Mouse (Mus musculus) intestine, postnatal 0 days (tissue): ENCODE data around the gene Polrmt. TPM values are rescaled to one million over a fixed set of nuclear protein-coding genes. Genes with fewer than 3 reads are reported as not detected.

Experiments used
- ATAC-seq: fragments of 200-750 bp; cut with Nextera tagmentation; 2 replicates; pipeline ENCODE4 v1.8.0; 2017; ENCODE audit warnings: mild to moderate bottlenecking, moderate TSS enrichment, moderate library complexity
- H3K27ac ChIP-seq: fragments of 300-500 bp; sonication (generic); 2 replicates; pipeline ENCODE4 v1.5.1; 2014; ENCODE audit warnings: mild to moderate bottlenecking, low read depth, low read length, moderate library complexity
- H3K27me3 ChIP-seq: fragments of 300-500 bp; sonication (generic); replicated peaks from 2 replicates; pipeline ENCODE4 v1.6.1; 2014; ENCODE audit warnings: low read length, mixed read lengths; ENCODE audit not compliant: control insufficient read depth, insufficient read depth
- H3K36me3 ChIP-seq: fragments of 300-500 bp; sonication (generic); 2 replicates; pipeline ENCODE4 v1.6.1; 2014; ENCODE audit warnings: mild to moderate bottlenecking, moderate library complexity; ENCODE audit not compliant: control insufficient read depth, insufficient read depth
- H3K4me1 ChIP-seq: fragments of 300-500 bp; sonication (generic); replicated peaks from 2 replicates; pipeline ENCODE4 v1.6.1; 2014; ENCODE audit warnings: antibody characterized with exemption, low read length, mixed read lengths; ENCODE audit not compliant: control insufficient read depth, insufficient read depth
- H3K4me2 ChIP-seq: fragments of 300-500 bp; sonication (generic); replicated peaks from 2 replicates; pipeline ENCODE4 v1.6.1; 2014; ENCODE audit warnings: low read depth, mild to moderate bottlenecking, moderate library complexity
- H3K4me3 ChIP-seq: fragments of 300-500 bp; sonication (generic); 2 replicates; pipeline ENCODE4 v1.5.1; 2014; ENCODE audit warnings: low read depth, low read length
- H3K9ac ChIP-seq: fragments of 300-500 bp; sonication (generic); 2 replicates; pipeline ENCODE4 v1.6.1; 2014; ENCODE audit warnings: mild to moderate bottlenecking, low read depth, low read length
- H3K9me3 ChIP-seq: fragments of 300-500 bp; sonication (generic); 2 replicates; pipeline ENCODE4 v1.6.1; 2016; ENCODE audit warnings: mixed run types; ENCODE audit not compliant: control insufficient read depth
- CTCF ChIP-seq: sonication (generic); IDR thresholded peaks from 2 replicates; pipeline ENCODE4 v1.5.1; 2016; ENCODE audit warnings: low read depth, mild to moderate bottlenecking, control low read depth, antibody characterized with exemption, moderate library complexity
- WGBS: fragments of 180-500 bp; shearing (Covaris S2); extraction: QIAGEN DNeasy Blood & Tissue Kit; methylation state at CpG from one replicate; pipeline ENCODE4 v1.1.7; 2014; 5-methylcytosine and 5-hydroxymethylcytosine counted together
- polyA plus RNA-seq: library from polyadenylated mRNA; unstranded; fragments of >200 nt; fragmentation: Nextera tagmentation; extraction: Ambion mirVana; gene quantifications from 2 replicates; pipeline ENCODE4 v1.2.1, GENCODE M21; 2015

Polrmt gene
- 18.7 and 20.1 TPM in 2 replicates for polyA plus RNA-seq

DNA sequence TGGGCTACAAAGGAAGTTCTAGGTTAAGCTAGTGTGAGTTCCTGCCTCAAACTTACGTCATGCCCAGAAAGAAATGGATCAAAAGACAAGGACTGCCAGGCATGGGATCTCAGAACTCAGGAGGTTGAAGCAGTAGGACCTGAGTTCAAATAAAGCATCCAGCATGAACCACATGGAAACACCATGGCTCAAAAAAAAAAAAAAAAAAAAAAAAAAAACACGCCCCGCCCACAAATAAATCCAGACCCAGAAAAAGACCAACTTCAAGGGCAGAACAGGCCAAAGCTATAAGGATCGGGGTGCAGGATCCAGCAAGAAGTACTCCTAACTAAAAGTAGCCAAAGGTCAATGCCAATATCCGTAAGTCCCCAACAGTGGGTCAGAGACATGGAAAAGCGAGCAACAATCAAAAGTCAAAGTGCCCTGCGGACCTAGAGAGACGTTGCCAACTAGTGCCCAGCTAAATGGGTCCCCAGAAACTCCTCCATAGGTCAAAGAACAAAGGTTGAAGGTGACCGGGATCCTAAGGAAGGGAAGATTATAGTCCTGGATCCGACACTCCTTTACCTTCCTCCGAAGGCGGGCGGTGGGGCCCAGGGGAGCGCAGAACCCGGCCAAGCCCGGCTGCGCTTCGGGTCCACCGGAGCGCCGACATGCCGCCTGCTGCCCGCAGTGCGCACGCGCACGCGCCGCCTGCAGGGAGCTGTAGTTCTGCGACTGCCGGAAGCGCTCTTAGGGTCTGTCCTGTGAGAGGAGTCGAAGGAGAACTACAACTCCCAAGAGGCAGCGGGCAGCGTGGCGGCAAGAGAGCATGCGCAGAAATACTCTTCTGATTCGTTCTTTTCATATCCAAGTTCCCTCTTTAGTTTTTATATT lies at the start of gene Polrmt:
Gene Polrmt (minus strand): TSS at position 684 of the 876 bp plus-strand sequence.
- 2% methylated on average over 38 of the region's 38 CpGs for WGBS
- H3K27ac ChIP-seq = no peak within 1 kb of the TSS

GRCm38 (mm10) chr10:79795905-79796304 lies 49.5 kb upstream of the Polrmt start:
- ATAC-seq = no peak
- Histone ChIP-seq H3K4me2 (no peak overlapping the region), H3K9me3 (no peaks in the 10 kb centered on the region), H3K36me3 (no peaks in the 10 kb centered on the region), H3K27me3 (no peaks in the 10 kb centered on the region), H3K4me3 (no peak overlapping the region), H3K4me1 (no peaks in the 10 kb centered on the region; the same call in 1 of the 2 replicates), H3K27ac (no peak overlapping the region), H3K9ac (no peak overlapping the region)
- WGBS = 95% methylated on average over 3 of the region's 3 CpGs
- TF ChIP-seq CTCF = no peak; the same call in 1 of the 2 replicates

More for the DNA sequence above, at the start of gene Polrmt:
- no peaks in the 10 kb centered on the region for H3K9me3 ChIP-seq
- TF ChIP-seq CTCF = peak; percentile 67
- H3K4me2 ChIP-seq = peak within 1 kb of the TSS; percentile 77
- peak; percentile 94 for ATAC-seq
- peaks cover 32% of the 10 kb centered on the region for H3K36me3 ChIP-seq
- no peaks in the 10 kb centered on the region for H3K27me3 ChIP-seq
- H3K4me1 ChIP-seq = peaks cover 4% of the 10 kb centered on the region; the same call in 1 of the 2 replicates
- H3K4me3 ChIP-seq = peak within 1 kb of the TSS; percentile 57
- peak within 1 kb of the TSS; percentile 43 for H3K9ac ChIP-seq

GRCm38 (mm10) chr10:79794491-79794931 lies 48.1 kb upstream of the Polrmt start:
- peak overlapping the region; percentile 66 for H3K9ac ChIP-seq
- 14% methylated on average over 10 of the region's 10 CpGs for WGBS
- no peaks in the 10 kb centered on the region; the same call in 1 of the 2 replicates for H3K4me1 ChIP-seq
- H3K27me3 ChIP-seq = no peaks in the 10 kb centered on the region
- peak; percentile 14; the same call in 1 of the 2 replicates for ATAC-seq
- no peaks in the 10 kb centered on the region for H3K36me3 ChIP-seq
- H3K27ac ChIP-seq = no peak overlapping the region; the same call in 1 of the 2 replicates
- H3K9me3 ChIP-seq = no peaks in the 10 kb centered on the region
- peak overlapping the region; percentile 75 for H3K4me3 ChIP-seq
- peak overlapping the region; percentile 88 for H3K4me2 ChIP-seq
- no peak for TF ChIP-seq CTCF

GRCm38 (mm10) chr10:79793738-79794490 lies 47.5 kb upstream of the Polrmt start:
- Histone ChIP-seq H3K27ac (no peak overlapping the region; the same call in 1 of the 2 replicates), H3K4me2 (peak overlapping the region; percentile 88), H3K36me3 (no peaks in the 10 kb centered on the region), H3K4me1 (no peaks in the 10 kb centered on the region; the same call in 1 of the 2 replicates), H3K27me3 (no peaks in the 10 kb centered on the region), H3K9ac (peak overlapping the region; percentile 66), H3K4me3 (peak overlapping the region; percentile 75), H3K9me3 (no peaks in the 10 kb centered on the region)
- ATAC-seq = peak; percentile 17; the same call in 1 of the 2 replicates
- WGBS = 9% methylated on average over 37 of the region's 38 CpGs
- TF ChIP-seq CTCF = no peak

GRCm38 (mm10) chr10:79793051-79793737 lies 46.8 kb upstream of the Polrmt start, which contains the start of gene Palm:
TSS of gene Palm (plus strand) at chr10:79793572.
- 5% methylated on average over 47 of the region's 51 CpGs for WGBS
- peak; percentile 86 for TF ChIP-seq CTCF
- no peaks in the 10 kb centered on the region for H3K9me3 ChIP-seq
- H3K27me3 ChIP-seq = no peaks in the 10 kb centered on the region
- no peak within 1 kb of the TSS; the same call in 1 of the 2 replicates for H3K27ac ChIP-seq
- H3K36me3 ChIP-seq = no peaks in the 10 kb centered on the region
- H3K9ac ChIP-seq = peak within 1 kb of the TSS; percentile 66
- peak within 1 kb of the TSS; percentile 75 for H3K4me3 ChIP-seq
- H3K4me2 ChIP-seq = peak within 1 kb of the TSS; percentile 88
- no peaks in the 10 kb centered on the region; the same call in 1 of the 2 replicates for H3K4me1 ChIP-seq
- peak; percentile 44 for ATAC-seq
